Mouse (Mus musculus): Measurements from ENCODE around the gene Cacnb2. TPM values are rescaled to one million over a fixed set of nuclear protein-coding genes. Genes with fewer than 3 reads are reported as not detected.

The Cacnb2 gene
- polyA plus RNA-seq, 2 experiments = 2.3 to 4.1 TPM

DNA sequence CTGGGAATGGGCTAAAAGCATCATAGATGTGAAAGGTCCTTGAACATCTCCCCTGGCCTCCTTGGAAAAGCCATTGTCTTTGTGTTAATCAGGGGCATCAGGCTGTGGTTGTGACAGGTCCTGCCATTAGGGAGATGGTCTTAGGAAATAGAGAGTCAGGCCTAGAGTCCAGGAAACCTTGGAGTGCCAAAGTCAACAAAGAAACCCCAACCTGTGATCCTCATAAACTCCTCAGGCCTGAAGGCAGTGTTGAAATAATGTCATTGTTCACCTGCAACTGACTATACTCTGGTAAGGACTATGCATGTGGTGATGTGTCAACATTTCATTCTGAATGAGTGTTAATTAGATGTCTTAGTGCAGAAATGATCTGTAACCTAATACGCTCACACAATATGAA lies 255.4 kb downstream of the Cacnb2 start:
- no peak overlapping the region for H3K4me2 ChIP-seq (replicated peaks; ENCODE audit: low read depth, low read length, severe bottlenecking)
- H3K9ac ChIP-seq (ENCODE audit: low read depth, low read length, severe bottlenecking) = no peak overlapping the region
- ATAC-seq (ENCODE audit: low FRiP score, low read depth) (no peak), DNase-seq (ENCODE audit: low spot score) (no peak)
- H3K4me1 ChIP-seq (ENCODE audit: control insufficient read depth, insufficient read depth, low read length) = no peaks in the 10 kb centered on the region; the same call in 1 of the 2 replicates
- no peaks in the 10 kb centered on the region for H3K36me3 ChIP-seq (ENCODE audit: control insufficient read depth, insufficient read depth, low read length)
- no peak overlapping the region for H3K27ac ChIP-seq (replicated peaks; ENCODE audit: low read depth, low read length)
- 97% methylated on average over 1 of the region's 1 CpGs for WGBS
- no peaks in the 10 kb centered on the region for H3K9me3 ChIP-seq (ENCODE audit: control insufficient read depth, low read length)
- no peak overlapping the region for H3K4me3 ChIP-seq (replicated peaks; ENCODE audit: low read length)
- no peak for TF ChIP-seq POLR2A (IDR thresholded peaks at IDR 0.05; ENCODE audit: borderline replicate concordance, extremely low read depth, insufficient read depth, insufficient read length)
- H3K27me3 ChIP-seq (ENCODE audit: control insufficient read depth, insufficient read depth, low read length) = no peaks in the 10 kb centered on the region

DNA sequence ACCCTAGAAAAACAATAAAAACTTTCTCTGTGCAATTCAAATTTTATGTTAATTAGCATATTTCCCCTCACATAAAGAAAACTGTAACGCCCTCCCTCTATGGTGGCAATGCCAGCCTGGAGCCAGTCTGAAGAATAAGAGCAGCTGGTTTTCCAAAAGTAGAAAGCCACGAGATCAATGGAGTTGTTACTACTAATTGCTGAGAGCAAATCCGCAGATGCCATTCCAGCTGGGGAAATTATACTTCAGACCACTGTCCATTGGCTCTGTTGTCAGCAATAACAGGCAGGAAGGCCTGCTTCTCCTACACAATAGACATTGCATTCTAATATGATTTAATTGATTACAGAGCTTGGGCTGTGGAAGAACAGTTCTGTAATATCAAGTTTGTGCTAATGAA lies 257.5 kb downstream of the Cacnb2 start:
- Histone ChIP-seq H3K4me2 (replicated peaks; ENCODE audit: low read depth, low read length, severe bottlenecking) (no peak overlapping the region), H3K27ac (replicated peaks; ENCODE audit: low read depth, low read length) (no peak overlapping the region), H3K36me3 (ENCODE audit: control insufficient read depth, insufficient read depth, low read length) (no peaks in the 10 kb centered on the region), H3K27me3 (ENCODE audit: control insufficient read depth, insufficient read depth, low read length) (no peaks in the 10 kb centered on the region), H3K9me3 (ENCODE audit: control insufficient read depth, low read length) (no peaks in the 10 kb centered on the region), H3K4me3 (replicated peaks; ENCODE audit: low read length) (no peak overlapping the region), H3K4me1 (ENCODE audit: control insufficient read depth, insufficient read depth, low read length) (no peaks in the 10 kb centered on the region; the same call in 1 of the 2 replicates), H3K9ac (ENCODE audit: low read depth, low read length, severe bottlenecking) (no peak overlapping the region)
- no peak for ATAC-seq (ENCODE audit: low FRiP score, low read depth)
- no peak for DNase-seq (ENCODE audit: low spot score)
- WGBS = 61% methylated on average over 3 of the region's 3 CpGs
- TF ChIP-seq POLR2A (IDR thresholded peaks at IDR 0.05; ENCODE audit: borderline replicate concordance, extremely low read depth, insufficient read depth, insufficient read length) = no peak

DNA sequence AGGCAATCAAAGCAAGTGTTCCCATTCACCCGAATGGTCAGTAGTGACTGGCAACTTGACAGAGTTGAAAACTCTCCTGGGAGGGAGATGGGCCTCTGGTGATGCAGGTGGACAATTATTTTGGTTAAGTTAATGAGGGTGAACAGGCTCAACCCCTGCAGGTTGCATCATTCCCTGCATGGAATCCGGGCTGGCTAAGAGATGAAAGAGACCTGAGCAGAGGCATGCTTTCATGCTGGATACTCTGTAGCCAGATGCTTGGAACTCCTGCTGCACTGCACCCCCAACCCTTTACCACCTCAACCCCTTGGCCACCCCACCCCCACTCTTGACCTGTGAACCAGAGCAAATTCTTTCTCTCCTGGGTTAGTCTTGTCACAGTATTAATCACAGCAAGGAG lies 258.7 kb downstream of the Cacnb2 start:
- no peak for ATAC-seq (ENCODE audit: low FRiP score, low read depth)
- TF ChIP-seq POLR2A (IDR thresholded peaks at IDR 0.05; ENCODE audit: borderline replicate concordance, extremely low read depth, insufficient read depth, insufficient read length) = no peak
- 22% methylated on average over 2 of the region's 2 CpGs for WGBS
- Histone ChIP-seq H3K27ac (replicated peaks; ENCODE audit: low read depth, low read length) (no peak overlapping the region), H3K36me3 (ENCODE audit: control insufficient read depth, insufficient read depth, low read length) (no peaks in the 10 kb centered on the region), H3K4me3 (replicated peaks; ENCODE audit: low read length) (no peak overlapping the region), H3K9ac (ENCODE audit: low read depth, low read length, severe bottlenecking) (no peak overlapping the region), H3K4me1 (ENCODE audit: control insufficient read depth, insufficient read depth, low read length) (no peaks in the 10 kb centered on the region; the same call in 1 of the 2 replicates), H3K27me3 (ENCODE audit: control insufficient read depth, insufficient read depth, low read length) (no peaks in the 10 kb centered on the region), H3K4me2 (replicated peaks; ENCODE audit: low read depth, low read length, severe bottlenecking) (no peak overlapping the region), H3K9me3 (ENCODE audit: control insufficient read depth, low read length) (no peaks in the 10 kb centered on the region)
- no peak for DNase-seq (ENCODE audit: low spot score)

DNA sequence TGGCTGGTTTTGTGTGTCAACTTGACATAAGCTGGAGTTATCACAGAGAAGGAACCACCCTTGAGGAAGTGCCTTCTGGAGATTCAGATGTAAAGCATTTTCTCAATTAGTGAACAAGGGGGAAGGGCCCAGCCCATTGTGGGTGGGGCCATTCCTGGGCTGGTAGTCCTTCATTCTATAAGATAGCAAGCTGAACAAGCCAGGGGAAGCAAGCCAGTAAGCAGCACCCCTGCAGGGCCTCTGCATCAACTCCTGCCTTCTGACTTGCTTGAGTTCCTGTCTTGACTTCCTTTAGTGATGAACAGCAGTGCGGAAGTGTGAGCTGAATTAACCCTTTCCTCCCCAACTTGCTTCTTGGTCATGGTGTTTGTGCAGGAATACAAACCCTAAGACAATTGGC lies 260.1 kb downstream of the Cacnb2 start:
- WGBS = 22% methylated on average over 1 of the region's 1 CpGs
- ATAC-seq (ENCODE audit: low FRiP score, low read depth) = no peak
- no peak for TF ChIP-seq POLR2A (IDR thresholded peaks at IDR 0.05; ENCODE audit: borderline replicate concordance, extremely low read depth, insufficient read depth, insufficient read length)

DNA sequence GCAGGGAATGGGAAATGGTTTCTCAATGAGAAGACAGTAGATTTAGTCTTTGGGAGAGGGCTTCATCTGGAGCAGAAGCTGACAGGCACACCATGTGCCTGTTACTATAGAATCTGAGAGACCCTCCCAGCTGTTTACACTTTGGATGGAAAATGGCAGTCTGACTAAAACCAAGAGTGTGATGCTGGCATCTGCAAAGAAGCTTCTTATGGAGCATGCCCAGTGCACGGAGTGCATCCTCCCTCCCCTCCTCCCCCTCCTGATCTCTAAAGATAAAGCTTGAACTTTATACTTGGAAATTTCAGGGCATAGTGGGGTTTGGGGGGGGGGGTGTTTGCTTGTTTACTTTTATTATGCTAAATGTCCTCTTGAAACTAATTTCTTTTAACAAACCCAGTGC lies 270.2 kb downstream of the Cacnb2 start:
- Histone ChIP-seq H3K27me3 (ENCODE audit: control insufficient read depth, insufficient read depth, low read length) (no peaks in the 10 kb centered on the region), H3K9ac (ENCODE audit: low read depth, low read length, severe bottlenecking) (no peak overlapping the region), H3K4me3 (replicated peaks; ENCODE audit: low read length) (no peak overlapping the region), H3K4me1 (ENCODE audit: control insufficient read depth, insufficient read depth, low read length) (peaks cover 11% of the 10 kb centered on the region; the same call in 1 of the 2 replicates), H3K36me3 (ENCODE audit: control insufficient read depth, insufficient read depth, low read length) (no peaks in the 10 kb centered on the region), H3K9me3 (ENCODE audit: control insufficient read depth, low read length) (no peaks in the 10 kb centered on the region), H3K4me2 (replicated peaks; ENCODE audit: low read depth, low read length, severe bottlenecking) (0 out of 2 replicates have a peak overlapping the region, but pooled peaks have one; percentile 35), H3K27ac (replicated peaks; ENCODE audit: low read depth, low read length) (no peak overlapping the region)
- DNase-seq (ENCODE audit: low spot score) (no peak), ATAC-seq (ENCODE audit: low FRiP score, low read depth) (no peak)
- no peak for TF ChIP-seq POLR2A (IDR thresholded peaks at IDR 0.05; ENCODE audit: borderline replicate concordance, extremely low read depth, insufficient read depth, insufficient read length)
- WGBS = 50% methylated on average over 1 of the region's 1 CpGs

More for the DNA sequence above, 260.1 kb downstream of the Cacnb2 start:
- DNase-seq (ENCODE audit: low spot score) = no peak
- Histone ChIP-seq H3K9me3 (ENCODE audit: control insufficient read depth, low read length) (no peaks in the 10 kb centered on the region), H3K4me3 (replicated peaks; ENCODE audit: low read length) (no peak overlapping the region), H3K27me3 (ENCODE audit: control insufficient read depth, insufficient read depth, low read length) (no peaks in the 10 kb centered on the region), H3K4me2 (replicated peaks; ENCODE audit: low read depth, low read length, severe bottlenecking) (no peak overlapping the region), H3K27ac (replicated peaks; ENCODE audit: low read depth, low read length) (no peak overlapping the region), H3K9ac (ENCODE audit: low read depth, low read length, severe bottlenecking) (no peak overlapping the region), H3K4me1 (ENCODE audit: control insufficient read depth, insufficient read depth, low read length) (no peaks in the 10 kb centered on the region; the same call in 1 of the 2 replicates), H3K36me3 (ENCODE audit: control insufficient read depth, insufficient read depth, low read length) (no peaks in the 10 kb centered on the region)

Measured in limb, embryonic 14.5 days (tissue).